Mouse (Mus musculus): ENCODE data around the gene Papola.

Gene Papola

DNA sequence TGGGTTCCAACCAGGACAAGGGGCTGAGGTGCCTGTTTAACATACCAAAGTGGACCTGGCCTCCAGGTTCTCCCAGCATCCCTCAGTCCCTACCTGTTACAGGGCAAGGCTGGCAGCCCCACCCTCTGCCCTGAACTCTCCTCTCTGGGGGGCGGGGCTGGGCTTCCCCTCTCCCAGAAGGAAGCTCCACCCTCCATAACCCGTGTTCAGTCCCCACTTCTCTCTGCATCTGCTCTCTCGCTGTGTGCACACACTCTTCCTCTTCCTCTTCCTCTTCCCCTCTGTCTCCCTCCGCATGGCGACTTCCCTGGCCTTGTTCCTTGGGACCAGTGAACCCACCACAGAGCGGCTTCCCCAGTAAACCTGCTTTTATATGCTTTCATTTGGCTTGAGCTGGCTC is 84.7 kb downstream of the Papola start:
- no peak for DNase-seq

GRCm38 (mm10) chr12:105869696-105870095 is 85.2 kb downstream of the Papola start:
- DNase-seq = no peak

GRCm38 (mm10) chr12:105873283-105873682 is 88.8 kb downstream of the Papola start:
- no peak for DNase-seq

- DNase-seq = no peak
Measured at GRCm38 (mm10) chr12:105875112-105875511, 90.6 kb downstream of the Papola start.

GRCm38 (mm10) chr12:105876521-105876920 is 92.0 kb downstream of the Papola start:
- no peak for DNase-seq

DNA sequence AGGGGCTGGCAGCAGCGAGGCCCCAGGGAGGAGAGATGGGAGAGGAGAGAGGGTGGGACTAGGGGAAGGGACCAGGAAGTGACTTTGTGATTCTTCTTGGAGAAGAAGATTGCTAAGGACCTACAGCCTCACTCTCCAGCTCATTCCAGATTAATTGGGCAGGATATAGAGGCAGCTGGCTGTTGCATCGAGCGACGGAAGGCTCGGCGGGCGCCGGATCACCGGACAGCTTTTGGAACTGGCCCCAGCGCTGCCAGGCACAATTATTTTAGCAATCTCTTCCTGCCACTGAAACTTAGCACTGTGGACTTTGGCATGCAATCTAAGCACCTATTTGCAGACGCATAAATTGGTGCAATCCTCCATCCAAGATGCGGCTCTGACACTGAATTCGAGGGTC is 92.4 kb downstream of the Papola start:
- no peak for DNase-seq

- no peak for DNase-seq
Measured at GRCm38 (mm10) chr12:105878746-105879145, 94.3 kb downstream of the Papola start.

DNA sequence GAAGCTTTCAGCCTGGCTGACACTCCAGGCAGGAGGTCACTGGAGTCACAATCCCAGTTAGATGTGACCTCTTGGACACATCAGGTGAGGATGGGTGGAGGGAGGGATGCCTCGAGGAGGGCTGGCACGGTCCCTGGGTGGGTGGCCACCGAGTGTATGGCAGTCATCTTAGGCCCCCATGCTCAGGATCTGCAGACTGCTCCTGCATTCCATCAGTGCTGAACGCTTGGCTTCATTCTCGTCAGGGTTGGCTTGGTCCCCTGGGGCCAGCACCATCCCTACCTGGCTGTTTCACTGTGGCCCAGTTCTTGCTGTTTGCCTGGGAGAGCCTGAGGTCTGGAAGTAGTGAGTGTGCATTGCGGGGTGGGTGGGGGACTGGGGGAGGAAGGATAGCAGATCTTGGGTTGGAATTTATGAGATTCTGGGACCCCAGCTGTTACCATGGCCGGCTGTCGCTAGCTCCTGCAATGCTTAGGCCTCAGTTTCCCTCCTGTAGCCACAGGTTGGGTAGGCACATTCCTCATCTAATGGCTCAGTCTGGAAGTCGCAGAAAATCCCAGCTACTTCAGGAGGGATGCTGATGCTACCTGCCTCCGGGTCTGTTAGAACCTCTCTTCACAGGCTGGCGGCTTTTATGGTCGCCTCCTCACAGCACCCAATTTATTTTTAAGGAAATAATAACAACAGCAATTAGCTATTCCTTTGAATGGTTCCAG is 99.5 kb downstream of the Papola start:
- DNase-seq = no peak

- no peak for DNase-seq
Measured at GRCm38 (mm10) chr12:105884515-105885323, 100.2 kb downstream of the Papola start.

Data from right cerebral cortex, postnatal 14 days (tissue).